Mouse (Mus musculus) liver, embryonic 13.5 days (tissue): Measurements from ENCODE around the gene Slc29a3. TPM values are rescaled to one million over a fixed set of nuclear protein-coding genes. Genes with fewer than 3 reads are reported as not detected.

Experiments used
- ATAC-seq: fragments of 200-750 bp; cut with Nextera tagmentation; 2 replicates; pipeline ENCODE4 v1.8.0; 2017; ENCODE audit warnings: low read depth, mild to moderate bottlenecking, moderate number of reproducible peaks, moderate library complexity
- DNase-seq: peaks from one replicate; pipeline ENCODE4 v3.0.0; 2022
- H3K27ac ChIP-seq: fragments of 300-500 bp; sonication (generic); 2 replicates; pipeline ENCODE4 v1.5.1; 2015; ENCODE audit warnings: moderate library complexity, mild to moderate bottlenecking, inconsistent platforms
- H3K27me3 ChIP-seq: fragments of 300-500 bp; sonication (generic); 2 replicates; pipeline ENCODE4 v1.6.1; 2015; ENCODE audit warnings: mild to moderate bottlenecking, inconsistent platforms
- H3K36me3 ChIP-seq: fragments of 300-500 bp; sonication (generic); 2 replicates; pipeline ENCODE4 v1.6.1; 2015; ENCODE audit warnings: mild to moderate bottlenecking, inconsistent platforms
- H3K4me1 ChIP-seq: fragments of 300-500 bp; sonication (generic); replicated peaks from 2 replicates; pipeline ENCODE4 v1.6.1; 2015; ENCODE audit warnings: inconsistent platforms
- H3K4me2 ChIP-seq: fragments of 300-500 bp; sonication (generic); 2 replicates; pipeline ENCODE4 v1.6.1; 2015; ENCODE audit warnings: inconsistent platforms, mild to moderate bottlenecking, moderate library complexity
- H3K4me3 ChIP-seq: fragments of 300-500 bp; sonication (generic); replicated peaks from 2 replicates; pipeline ENCODE4 v1.5.1; 2015; ENCODE audit warnings: mild to moderate bottlenecking, inconsistent platforms
- H3K9ac ChIP-seq: fragments of 300-500 bp; sonication (generic); 2 replicates; pipeline ENCODE4 v1.6.1; 2015; ENCODE audit warnings: mild to moderate bottlenecking, inconsistent platforms
- H3K9me3 ChIP-seq: fragments of 300-500 bp; sonication (generic); replicated peaks from 2 replicates; pipeline ENCODE4 v1.6.1; 2016; ENCODE audit warnings: inconsistent platforms
- WGBS: fragments of 180-500 bp; shearing (Covaris S2); methylation state at CpG from one replicate; pipeline ENCODE4 v1.1.7; 2015; ENCODE audit not compliant: insufficient replicate concordance; 5-methylcytosine and 5-hydroxymethylcytosine counted together
- polyA plus RNA-seq: library from polyadenylated mRNA; unstranded; fragments of >200 nt; fragmentation: Nextera tagmentation; extraction: Ambion mirVana; gene quantifications from 2 replicates; pipeline ENCODE4 v1.2.1, GENCODE M21; 2015

Slc29a3 gene
- polyA plus RNA-seq, 1 experiment from 2014 or later: 4.3 TPM

GRCm38 (mm10) chr10:60690960-60691359, 61.6 kb downstream of the Slc29a3 start:
- no peak overlapping the region for H3K4me3 ChIP-seq
- no peak overlapping the region for H3K27ac ChIP-seq
- DNase-seq (no peak), ATAC-seq (no peak)
- H3K9me3 ChIP-seq: no peaks in the 10 kb centered on the region
- peaks cover 46% of the 10 kb centered on the region for H3K27me3 ChIP-seq
- no peak overlapping the region for H3K4me2 ChIP-seq
- WGBS: 18% methylated on average over 6 of the region's 6 CpGs
- peaks cover 7% of the 10 kb centered on the region for H3K4me1 ChIP-seq
- no peaks in the 10 kb centered on the region for H3K36me3 ChIP-seq
- no peak overlapping the region for H3K9ac ChIP-seq

DNA sequence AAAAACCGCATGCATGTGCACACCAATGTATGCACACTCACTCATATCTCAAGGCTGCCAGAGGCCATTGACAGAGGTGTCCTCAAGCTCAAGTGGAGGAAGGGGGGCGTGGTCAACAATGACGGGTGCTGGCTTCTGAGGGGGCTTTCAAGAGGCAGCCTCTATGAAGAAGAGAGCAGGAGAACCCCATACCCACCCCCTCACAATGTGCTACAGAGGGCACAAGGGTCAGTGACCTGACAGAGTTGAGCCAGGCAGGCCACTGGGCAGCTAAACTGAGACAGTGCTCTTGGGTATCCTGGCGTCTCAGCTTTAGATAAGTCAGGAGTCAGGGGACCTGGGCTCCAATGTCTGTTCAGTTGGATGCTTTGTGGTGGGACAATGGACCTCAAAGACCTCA, 63.2 kb downstream of the Slc29a3 start:
- WGBS: 53% methylated on average over 4 of the region's 4 CpGs
- ATAC-seq (no peak), DNase-seq (no peak)
- peaks cover 62% of the 10 kb centered on the region for H3K27me3 ChIP-seq
- no peak overlapping the region for H3K4me3 ChIP-seq
- H3K4me2 ChIP-seq: no peak overlapping the region
- no peak overlapping the region for H3K9ac ChIP-seq
- H3K4me1 ChIP-seq: peaks cover 7% of the 10 kb centered on the region
- no peaks in the 10 kb centered on the region for H3K9me3 ChIP-seq
- H3K27ac ChIP-seq: no peak overlapping the region
- no peaks in the 10 kb centered on the region for H3K36me3 ChIP-seq

GRCm38 (mm10) chr10:60687011-60687776, 65.4 kb downstream of the Slc29a3 start:
- Histone ChIP-seq H3K36me3 (no peaks in the 10 kb centered on the region), H3K4me1 (peaks cover 7% of the 10 kb centered on the region), H3K9me3 (no peaks in the 10 kb centered on the region), H3K27me3 (peaks cover 74% of the 10 kb centered on the region), H3K9ac (no peak overlapping the region), H3K4me2 (peak overlapping the region; percentile 68), H3K4me3 (peak overlapping the region; percentile 53), H3K27ac (no peak overlapping the region)
- DNase-seq (no peak), ATAC-seq (no peak)
- under 1% methylated on average over 76 of the region's 76 CpGs for WGBS

GRCm38 (mm10) chr10:60686641-60686975, 66.0 kb downstream of the Slc29a3 start:
- Histone ChIP-seq H3K4me3 (peak overlapping the region; percentile 53), H3K27me3 (peaks cover 74% of the 10 kb centered on the region), H3K4me2 (peak overlapping the region; percentile 68), H3K27ac (no peak overlapping the region), H3K36me3 (no peaks in the 10 kb centered on the region), H3K4me1 (peaks cover 7% of the 10 kb centered on the region), H3K9me3 (no peaks in the 10 kb centered on the region), H3K9ac (no peak overlapping the region)
- DNase-seq (no peak), ATAC-seq (no peak)
- 1% methylated on average over 37 of the region's 37 CpGs for WGBS

DNA sequence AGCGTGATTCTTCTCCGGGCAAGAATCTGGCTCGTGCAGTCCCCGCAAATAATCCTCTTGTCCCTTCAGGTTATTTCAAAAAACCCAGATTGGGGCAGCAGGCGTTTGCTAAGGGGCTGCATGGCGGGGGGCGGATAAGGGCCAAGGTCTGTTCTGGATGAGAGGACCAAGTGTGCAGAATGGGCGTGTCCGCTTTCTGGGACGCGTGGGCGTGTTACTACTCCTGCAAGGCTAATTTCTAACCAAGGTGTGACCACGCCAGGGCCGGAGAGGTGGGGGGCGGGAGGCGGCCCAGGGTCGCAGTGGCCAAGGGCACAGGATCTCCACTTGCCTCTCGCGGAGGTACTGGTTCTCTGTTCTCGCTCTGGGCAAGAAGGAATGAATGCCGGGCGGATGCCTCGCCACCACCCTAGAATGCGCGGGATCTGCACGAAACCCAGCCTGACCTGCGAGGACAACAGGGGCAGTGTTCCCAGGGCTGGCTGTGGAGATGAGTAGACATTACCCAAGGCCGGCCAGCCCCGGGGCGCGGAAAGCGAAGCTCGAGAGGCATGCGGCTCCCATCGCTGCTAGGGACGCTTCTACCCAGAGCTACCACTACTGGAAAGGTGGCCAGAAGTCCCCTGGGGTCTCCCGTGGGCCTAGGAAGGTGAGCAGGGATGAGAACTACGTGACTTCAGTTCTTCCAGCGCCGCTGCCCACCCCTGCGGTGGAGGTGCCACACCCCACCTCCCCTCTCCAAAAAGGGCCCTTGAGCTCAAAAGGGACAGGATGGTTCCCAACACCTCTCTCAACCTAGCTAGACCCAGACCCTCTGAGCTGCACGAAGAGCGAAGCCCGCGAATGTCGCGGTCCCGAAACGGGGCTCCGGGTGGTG, 66.6 kb downstream of the Slc29a3 start:
- peaks cover 74% of the 10 kb centered on the region for H3K27me3 ChIP-seq
- ATAC-seq: no peak
- peak overlapping the region; percentile 68 for H3K4me2 ChIP-seq
- no peak overlapping the region for H3K9ac ChIP-seq
- no peak overlapping the region for H3K27ac ChIP-seq
- H3K4me3 ChIP-seq: peak overlapping the region; percentile 53
- H3K36me3 ChIP-seq: no peaks in the 10 kb centered on the region
- WGBS: 7% methylated on average over 50 of the region's 50 CpGs
- no peak for DNase-seq
- H3K9me3 ChIP-seq: no peaks in the 10 kb centered on the region
- H3K4me1 ChIP-seq: peaks cover 7% of the 10 kb centered on the region

GRCm38 (mm10) chr10:60678926-60679325, 73.7 kb downstream of the Slc29a3 start:
- H3K36me3 ChIP-seq: no peaks in the 10 kb centered on the region
- 59% methylated on average over 3 of the region's 3 CpGs for WGBS

GRCm38 (mm10) chr10:60677319-60677718, 75.3 kb downstream of the Slc29a3 start:
- ATAC-seq (no peak), DNase-seq (no peak)
- Histone ChIP-seq H3K9me3 (no peaks in the 10 kb centered on the region), H3K4me1 (no peaks in the 10 kb centered on the region), H3K4me3 (no peak overlapping the region), H3K27me3 (no peaks in the 10 kb centered on the region), H3K36me3 (no peaks in the 10 kb centered on the region), H3K27ac (no peak overlapping the region), H3K4me2 (no peak overlapping the region), H3K9ac (no peak overlapping the region)
- WGBS: 56% methylated on average over 4 of the region's 4 CpGs

More at GRCm38 (mm10) chr10:60678926-60679325, 73.7 kb downstream of the Slc29a3 start:
- Histone ChIP-seq H3K27ac (no peak overlapping the region), H3K9ac (no peak overlapping the region), H3K4me1 (no peaks in the 10 kb centered on the region), H3K4me3 (no peak overlapping the region), H3K9me3 (no peaks in the 10 kb centered on the region), H3K4me2 (no peak overlapping the region), H3K27me3 (peaks cover 8% of the 10 kb centered on the region)
- ATAC-seq (no peak), DNase-seq (no peak)

- ATAC-seq (no peak), DNase-seq (no peak)
- no peaks in the 10 kb centered on the region for H3K36me3 ChIP-seq
- WGBS: 34% methylated on average over 8 of the region's 8 CpGs
- no peak overlapping the region for H3K27ac ChIP-seq
- H3K9me3 ChIP-seq: no peaks in the 10 kb centered on the region
- no peak overlapping the region for H3K4me3 ChIP-seq
- no peak overlapping the region for H3K4me2 ChIP-seq
- no peaks in the 10 kb centered on the region for H3K27me3 ChIP-seq
- no peak overlapping the region for H3K9ac ChIP-seq
- H3K4me1 ChIP-seq: no peaks in the 10 kb centered on the region
These were observed 82.4 kb downstream of the Slc29a3 start for GRCm38 (mm10) chr10:60670166-60670565.

- DNase-seq (no peak), ATAC-seq (no peak)
- H3K27me3 ChIP-seq: no peaks in the 10 kb centered on the region
These were observed 84.0 kb downstream of the Slc29a3 start for GRCm38 (mm10) chr10:60668591-60668990.

More at GRCm38 (mm10) chr10:60668591-60668990, 84.0 kb downstream of the Slc29a3 start:
- no peaks in the 10 kb centered on the region for H3K36me3 ChIP-seq
- no peaks in the 10 kb centered on the region for H3K9me3 ChIP-seq
- 63% methylated on average over 3 of the region's 3 CpGs for WGBS
- no peak overlapping the region for H3K4me3 ChIP-seq
- H3K9ac ChIP-seq: no peak overlapping the region
- no peak overlapping the region for H3K4me2 ChIP-seq
- H3K4me1 ChIP-seq: no peaks in the 10 kb centered on the region
- H3K27ac ChIP-seq: no peak overlapping the region
